Comparison of ENCODE assay signal across 17 mouse cellular contexts in the genomic region with DNA sequence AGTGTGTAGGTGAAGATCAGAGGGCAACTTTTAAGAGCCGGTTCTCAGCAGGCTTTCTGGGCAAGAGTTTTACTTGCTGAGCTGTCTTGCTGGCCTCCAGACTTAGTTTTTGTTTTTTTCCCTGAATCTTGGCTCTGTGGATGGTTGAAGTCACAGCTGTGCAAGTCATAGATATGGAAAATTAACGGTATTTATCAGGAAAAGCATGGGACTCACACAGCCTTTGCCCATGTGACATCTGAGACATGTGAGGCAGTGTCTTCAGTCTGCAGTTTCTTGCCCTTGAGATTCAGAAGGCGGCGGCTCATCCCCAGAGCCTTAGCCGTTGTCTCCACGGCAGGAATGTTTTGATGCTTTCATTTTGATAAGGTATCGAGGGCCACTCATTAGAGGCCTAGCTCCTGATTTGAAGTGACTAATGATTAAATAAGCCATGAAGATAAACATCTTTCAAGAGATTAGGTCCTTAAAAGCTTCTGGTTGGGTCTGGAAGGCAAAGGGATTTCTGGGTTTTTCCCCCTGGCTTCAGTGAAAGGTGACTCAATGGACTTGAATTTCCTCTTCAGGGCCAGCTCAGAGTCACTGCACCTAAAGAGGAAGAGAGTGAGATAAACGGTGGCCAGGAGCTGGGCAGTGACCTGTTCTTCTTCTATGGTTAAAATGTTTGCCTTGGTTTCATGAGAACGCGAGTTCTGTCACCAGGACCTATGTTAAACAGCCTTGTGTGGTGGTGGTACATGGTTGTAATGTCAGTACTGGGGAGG. TPM values are rescaled to one million over a fixed set of nuclear protein-coding genes. Genes with fewer than 3 reads are reported as not detected.
DNase-seq lines count a peak whose midpoint lies in the region; ATAC-seq lines count a peak whose summit lies in the region.
"Had no signal": no experiment of that assay in that cellular context is flagged by ENCODE, and none has a peak within 500 bp of the region (broad histone marks: within the 10 kb centered on the region; RNA-seq: fewer than 3 reads in every experiment).

No protein-coding gene starts in this region.

- DNase-seq in heart, adult 8-10 months (ENCODE audit: low spot score): peak; percentile 52
- DNase-seq in lung, postnatal 36 days: peak; percentile 35
- DNase-seq in lung, adult 18-20 months: no peak
- DNase-seq in adipocyte (ENCODE audit: low spot score): peak; percentile 24
- DNase-seq in frontal cortex, postnatal 25 days (ENCODE audit: low spot score in 2 of 2): no peak
- DNase-seq: cerebellum, adult 9-11 months; forebrain, postnatal 0 days; gastrocnemius, postnatal 14 days; kidney, adult 8-10 months; kidney, postnatal 4 days; lung, embryonic 14.5 days; right cerebral cortex, postnatal 14 days had no signal

- H3K27me3 ChIP-seq in heart, embryonic 11.5 days (ENCODE audit: control insufficient read depth, insufficient read depth, low read length): no peaks in the 10 kb centered on the region; the same call in 1 of the 2 replicates
- H3K27me3 ChIP-seq: embryonic facial prominence, embryonic 13.5 days; megakaryocyte, embryonic 14.5 days; neural tube, embryonic 13.5 days had no signal

- no peaks in the 10 kb centered on the region for H3K36me3 ChIP-seq in heart, embryonic 11.5 days (ENCODE audit: control insufficient read depth, insufficient read depth, low read length)
- H3K36me3 ChIP-seq: neural tube, embryonic 13.5 days had no signal

- no peak overlapping the region for H3K4me2 ChIP-seq in heart, embryonic 11.5 days
- H3K4me2 ChIP-seq: embryonic facial prominence, embryonic 13.5 days; lung, embryonic 14.5 days; neural tube, embryonic 13.5 days had no signal

- H3K9me3 ChIP-seq in heart, embryonic 11.5 days (replicated peaks; ENCODE audit: control insufficient read depth, low read length): no peaks in the 10 kb centered on the region
- H3K9me3 ChIP-seq: embryonic facial prominence, embryonic 13.5 days; megakaryocyte, embryonic 14.5 days; neural tube, embryonic 13.5 days had no signal

- WGBS in heart, embryonic 11.5 days (ENCODE audit: insufficient replicate concordance): 35% methylated on average over 10 of the region's 10 CpGs

- H3K4me1 ChIP-seq in heart, embryonic 11.5 days (ENCODE audit: control insufficient read depth, insufficient read depth, low read length): 0 out of 2 replicates have a peak, but pooled peaks cover 7% of the 10 kb centered on the region
- H3K4me1 ChIP-seq: embryonic facial prominence, embryonic 13.5 days; neural tube, embryonic 13.5 days had no signal

- no peak overlapping the region for H3K4me3 ChIP-seq in heart, embryonic 11.5 days (ENCODE audit: low read depth, low read length)
- H3K4me3 ChIP-seq: embryonic facial prominence, embryonic 13.5 days; megakaryocyte, embryonic 14.5 days; neural tube, embryonic 13.5 days had no signal

- no peak overlapping the region for H3K27ac ChIP-seq in heart, embryonic 11.5 days (ENCODE audit: low read depth, low read length)
- H3K27ac ChIP-seq: embryonic facial prominence, embryonic 13.5 days; neural tube, embryonic 13.5 days had no signal

- no peak for ATAC-seq in heart, embryonic 11.5 days (replicated peaks; ENCODE audit: insufficient number of reproducible peaks, low FRiP score, low TSS enrichment)
- no peak for ATAC-seq in frontal cortex, adult (ENCODE audit: low TSS enrichment)
- ATAC-seq: forebrain, postnatal 0 days had no signal

- H3K9ac ChIP-seq in heart, embryonic 11.5 days (ENCODE audit: low read depth, low read length): no peak overlapping the region
- H3K9ac ChIP-seq: embryonic facial prominence, embryonic 13.5 days; forebrain, postnatal 0 days; lung, embryonic 14.5 days; neural tube, embryonic 13.5 days had no signal

RNA-seq across cellular contexts. Expression of gene Itpripl2, which starts 10.5 kb away (rescaled TPM):
- total RNA-seq in heart, adult 8-10 months (2022): 10 to 100 TPM; 15.0 to 23.1 (median 19.3) TPM
- polyA plus RNA-seq in heart, embryonic 11.5 days (2014; fragmentation: Nextera tagmentation; extraction: Ambion mirVana): 1.2 and 1.4 TPM in 2 replicates

RNA-seq across cellular contexts. Expression of gene Syt17, which starts 33.2 kb away (rescaled TPM):
- total RNA-seq in heart, adult 8-10 months (2022): 1 to 10 TPM in 1 of 4 experiments, under 1 TPM in 3; 0.84 to 1.0 (median 0.96) TPM
- polyA plus RNA-seq in heart, embryonic 11.5 days (2014; fragmentation: Nextera tagmentation; extraction: Ambion mirVana): 0.39 and 1.0 TPM in 2 replicates

RNA-seq across cellular contexts. Expression of gene Coq7, which starts 51.9 kb away (rescaled TPM):
- total RNA-seq in heart, adult 8-10 months (2022): 100 to 1,000 TPM; 124 to 136 (median 130) TPM
- 144 and 164 TPM in 2 replicates for polyA plus RNA-seq in heart, embryonic 11.5 days (2014; fragmentation: Nextera tagmentation; extraction: Ambion mirVana)

Comparison
In these comparisons a context has a peak if more than half of its experiments do, and no peak if none do; other contexts are left out.
1. DNase-seq: peak in heart, adult 8-10 months (single experiment), lung, postnatal 36 days (single experiment) and adipocyte (single experiment); none in lung, adult 18-20 months (0 of 2) and frontal cortex, postnatal 25 days (0 of 2).